Mouse (Mus musculus): ENCODE results near the gene Vasn. TPM values are rescaled to one million over a fixed set of nuclear protein-coding genes. Genes with fewer than 3 reads are reported as not detected.

Vasn gene
- total RNA-seq (2022), result 1 to 10 TPM; 2.5 to 4.3 (median 3.9) TPM

DNA sequence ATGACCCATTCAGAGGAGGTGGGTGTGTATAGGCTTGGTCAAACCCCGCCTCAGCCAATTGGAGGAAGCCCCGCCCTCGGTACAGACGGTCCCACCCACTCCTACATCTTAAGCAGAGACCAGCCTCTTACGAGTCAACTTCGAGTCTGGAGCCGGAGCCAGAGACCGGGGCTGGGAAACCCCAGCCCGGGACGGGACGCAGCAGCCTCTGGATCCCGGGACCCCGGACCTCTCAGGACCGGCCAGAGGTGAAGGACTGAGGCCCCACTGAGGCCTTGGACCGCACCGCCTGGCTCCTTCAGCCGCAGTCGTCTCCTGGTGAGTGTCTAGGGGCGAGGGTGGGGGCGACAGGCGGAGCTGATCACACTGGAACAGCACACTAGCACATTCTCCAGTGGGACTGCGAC, at the start of gene Vasn, which contains the start of gene Dnaja3:
TSS of gene Vasn (plus strand) at position 111 of the 407 bp plus-strand sequence.
TSS of gene Dnaja3 (plus strand) at position 159 of the 407 bp plus-strand sequence.
- peak; percentile 85 to 87 for DNase-seq (ENCODE audit: low spot score in 2 of 2)

- DNase-seq (ENCODE audit: low spot score in 2 of 2), result no peak
These were observed 49.5 kb upstream of the Vasn start for GRCm38 (mm10) chr16:4590236-4590635.

DNA sequence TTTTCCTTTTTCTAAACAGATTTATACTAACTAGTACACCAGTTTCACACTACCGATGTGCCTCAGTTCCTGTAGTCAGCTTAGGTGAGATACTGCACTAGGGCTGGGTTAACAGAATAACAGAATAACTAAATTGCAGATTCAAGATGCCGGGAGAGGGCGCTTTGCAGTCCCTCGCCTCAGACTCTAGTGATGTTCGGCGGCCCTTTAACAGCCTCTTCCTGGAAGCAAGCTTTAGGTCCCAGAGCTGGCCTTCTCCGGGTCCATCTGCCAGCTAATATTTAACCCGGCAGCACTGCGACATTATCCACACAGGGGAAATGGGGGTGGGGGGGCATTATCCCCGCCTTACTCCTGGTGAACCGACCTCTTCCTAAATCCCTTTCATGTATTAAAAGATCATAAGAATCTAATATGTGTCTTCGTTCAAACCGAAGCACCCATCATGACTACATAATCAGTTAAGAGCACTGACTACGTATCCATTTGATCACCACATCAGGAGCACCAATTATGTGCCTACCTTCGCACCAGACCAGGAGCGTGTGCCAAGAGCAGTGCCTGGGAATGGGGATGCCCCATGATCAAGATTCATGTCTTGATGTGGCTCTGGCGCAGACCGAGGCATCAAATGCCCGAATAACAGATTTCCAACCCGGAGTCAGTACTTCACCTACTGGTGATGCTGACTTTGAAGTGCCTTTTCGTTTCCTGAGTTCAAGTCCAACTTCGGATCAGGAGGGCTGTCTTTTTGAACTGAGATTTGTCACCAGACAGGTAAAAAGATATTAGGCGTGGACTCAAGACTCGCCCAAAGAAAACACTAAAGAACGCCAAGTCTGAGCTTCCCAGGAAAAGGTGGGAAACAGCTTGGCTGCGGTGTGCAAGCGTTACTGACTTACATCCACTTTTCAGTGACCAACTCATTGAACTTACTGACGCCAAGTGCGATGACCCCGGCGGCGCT, 46.5 kb upstream of the Vasn start:
- DNase-seq (ENCODE audit: low spot score in 2 of 2), result no peak

DNA sequence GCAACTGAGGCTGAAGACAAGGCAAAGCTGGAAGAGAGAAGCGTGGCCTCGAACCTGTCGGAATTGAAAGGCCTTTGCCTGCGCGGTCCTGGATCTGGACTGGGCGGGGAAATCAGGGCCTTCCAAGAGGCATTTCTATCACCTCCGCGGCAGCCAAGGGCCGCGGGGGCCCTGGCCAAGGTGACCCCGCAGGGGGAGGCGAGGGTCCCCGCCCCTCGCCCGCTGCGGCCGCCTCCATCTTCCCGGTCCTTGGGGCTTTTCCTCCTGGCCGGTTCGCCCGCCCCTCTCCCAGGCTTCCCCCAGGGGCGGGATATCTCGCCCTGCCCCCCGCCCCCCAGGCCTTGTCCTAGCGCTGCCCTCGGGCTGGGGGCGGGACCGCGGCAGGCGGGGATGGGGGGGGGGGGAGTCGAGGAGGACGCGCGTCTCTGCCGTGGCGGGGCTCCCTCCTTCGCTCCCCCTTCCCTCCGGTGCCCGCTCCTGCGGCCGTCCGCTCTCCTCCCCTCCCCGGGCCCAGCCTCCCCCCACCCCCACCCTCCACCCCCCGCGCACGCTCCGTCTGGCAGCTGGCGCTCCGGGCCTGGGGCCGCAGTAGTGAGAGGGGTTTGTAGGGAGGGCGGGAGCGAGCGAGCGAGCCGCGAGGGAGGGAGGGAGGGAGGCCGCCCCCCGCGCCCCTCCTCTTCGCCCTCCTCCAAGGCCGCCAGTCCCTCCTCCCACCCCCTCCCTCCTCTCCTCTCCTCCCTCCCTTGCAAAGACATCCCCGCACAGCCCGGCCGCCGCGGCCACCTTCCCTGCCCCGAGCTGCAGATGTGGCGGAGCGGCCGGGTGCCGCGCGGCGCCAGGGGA, 45.5 kb upstream of the Vasn start, which contains the start of gene Glis2:
TSS of gene Glis2 (plus strand) at position 743 of the 843 bp plus-strand sequence.
- DNase-seq (ENCODE audit: low spot score in 2 of 2), result peak in 1 of 2 experiments; percentile 51

DNA sequence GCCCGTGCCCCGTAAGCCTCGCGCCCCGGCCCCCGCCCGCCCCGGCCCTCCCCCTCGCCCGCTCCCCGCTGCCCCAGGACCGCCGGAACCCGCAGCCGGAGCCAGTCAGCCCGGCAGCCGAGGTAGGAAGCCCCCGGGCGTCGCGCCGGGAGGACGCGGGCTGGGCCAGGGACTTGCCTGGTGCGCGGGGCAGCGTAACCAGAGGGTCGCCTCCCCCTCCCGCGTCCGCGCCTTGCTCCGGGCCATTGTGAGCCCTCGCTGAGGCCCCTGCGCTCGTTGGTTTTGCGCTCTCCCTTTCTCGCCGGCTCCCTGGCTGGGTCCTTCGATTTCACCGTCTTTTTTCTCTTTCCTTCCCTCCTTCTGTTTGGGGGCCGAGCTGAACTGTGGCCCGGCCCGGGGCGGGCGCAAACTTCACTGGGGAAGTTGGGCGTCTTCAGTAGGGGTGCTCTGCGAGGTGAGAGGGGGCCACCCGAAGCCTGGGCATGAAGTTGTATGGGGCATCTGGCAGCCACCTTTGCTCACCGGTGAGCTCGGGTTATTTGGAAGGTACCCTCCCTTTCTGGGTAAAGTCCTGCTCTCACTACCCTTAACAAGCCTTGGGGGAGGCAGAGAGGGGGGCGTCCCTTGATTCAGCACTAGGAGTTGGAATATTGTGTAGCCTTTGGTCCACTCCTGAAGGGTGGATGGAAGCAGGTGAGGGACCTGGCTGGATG, 44.8 kb upstream of the Vasn start:
- no peak for DNase-seq (ENCODE audit: low spot score in 2 of 2)

DNA sequence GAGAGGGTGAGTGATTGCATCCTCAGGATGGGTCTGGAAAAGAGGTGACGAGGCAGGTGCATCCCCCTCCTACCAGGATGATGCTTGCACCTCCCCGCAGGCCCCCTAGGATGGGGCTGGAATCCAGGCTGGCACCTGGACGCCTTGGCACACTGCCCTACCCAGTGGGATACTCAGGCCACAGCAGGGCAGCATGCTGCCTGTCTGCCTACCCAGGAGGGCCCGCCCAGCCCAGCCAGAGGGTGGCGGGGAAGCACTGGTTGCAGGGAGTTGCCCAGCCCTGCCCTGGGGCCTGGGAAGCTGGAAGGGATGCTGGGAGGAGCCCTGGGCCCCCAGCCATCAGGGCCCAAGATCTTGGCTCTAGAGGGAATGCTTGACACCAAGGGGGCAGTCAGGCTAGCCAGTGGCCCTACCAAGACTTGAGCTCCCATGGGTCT, 44.2 kb upstream of the Vasn start:
- peak in 1 of 2 experiments; percentile 42 for DNase-seq (ENCODE audit: low spot score in 2 of 2)

DNA sequence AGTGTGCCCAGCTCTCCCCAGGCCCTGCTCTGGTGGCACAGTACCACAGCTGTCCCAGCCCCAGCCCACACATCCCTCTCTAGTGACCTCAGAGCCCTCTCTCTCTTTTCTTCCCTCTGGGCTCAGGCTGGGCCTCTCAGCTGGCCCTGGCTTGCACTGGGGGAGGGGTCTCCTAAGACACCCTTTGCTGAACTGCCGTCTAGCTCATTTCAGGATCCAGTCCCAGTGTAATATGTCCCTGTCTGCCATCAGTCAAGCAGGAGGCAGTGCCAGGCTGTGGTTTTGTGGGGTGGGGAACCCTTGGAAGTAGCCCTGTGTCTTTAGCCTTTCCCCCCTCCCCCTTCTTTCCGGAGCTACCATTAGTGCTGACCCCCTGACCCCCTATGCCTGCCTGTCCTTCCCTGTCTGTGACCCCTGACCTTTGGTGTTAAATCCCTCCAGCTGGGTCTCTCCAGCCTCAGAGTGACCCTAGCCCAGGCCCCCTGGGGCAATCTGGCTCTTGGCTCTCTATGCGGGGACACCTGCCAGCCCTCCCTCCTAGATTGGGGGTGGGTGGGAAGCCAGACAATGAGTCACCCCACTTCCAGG, 43.5 kb upstream of the Vasn start:
- no peak for DNase-seq (ENCODE audit: low spot score in 2 of 2)

DNA sequence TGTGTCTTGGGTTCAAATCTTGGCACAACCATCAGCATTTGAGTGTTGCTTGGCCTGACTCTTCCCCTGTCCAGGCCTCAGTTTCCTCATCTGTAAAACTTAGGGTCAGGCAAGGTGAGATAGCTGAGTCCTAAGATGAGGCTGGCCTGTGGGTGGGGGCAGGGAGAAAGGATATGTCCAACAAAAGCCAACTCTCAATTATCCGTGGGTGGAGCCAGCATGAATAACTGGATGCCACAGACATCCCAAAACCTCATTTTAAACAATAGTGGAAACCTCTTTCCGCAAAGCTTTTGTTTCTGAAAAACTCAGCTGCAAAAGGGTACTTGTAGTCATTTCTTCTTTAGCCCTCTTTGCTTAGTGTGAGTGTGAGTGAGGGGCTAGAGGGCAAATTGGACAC, 42.9 kb upstream of the Vasn start:
- DNase-seq (ENCODE audit: low spot score in 2 of 2), result no peak

DNA sequence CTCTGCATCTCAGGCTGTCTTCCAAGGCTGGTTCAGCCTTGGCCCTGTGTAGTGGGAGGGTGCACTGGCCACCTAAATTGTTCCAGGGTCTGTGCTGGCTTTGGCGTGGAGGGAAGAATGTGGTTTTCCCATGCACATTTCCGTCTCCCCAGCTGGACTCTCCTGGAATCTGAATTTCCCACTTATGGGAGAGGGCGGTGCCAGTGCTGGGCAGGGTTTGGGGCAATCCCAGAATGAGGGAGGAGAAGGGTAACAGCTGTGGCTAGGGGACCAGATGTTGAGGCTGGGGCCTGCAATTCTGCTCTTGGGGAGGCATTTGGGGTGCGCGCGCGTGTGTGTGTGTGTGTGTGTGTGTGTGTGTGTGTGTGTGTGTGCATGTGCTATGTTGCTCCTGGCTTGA, 42.4 kb upstream of the Vasn start:
- no peak for DNase-seq (ENCODE audit: low spot score in 2 of 2)

GRCm38 (mm10) chr16:4598041-4598440, 41.7 kb upstream of the Vasn start:
- no peak for DNase-seq (ENCODE audit: low spot score in 2 of 2)

- no peak for DNase-seq (ENCODE audit: low spot score in 2 of 2)
These were observed 40.7 kb upstream of the Vasn start for GRCm38 (mm10) chr16:4598891-4599543.

DNA sequence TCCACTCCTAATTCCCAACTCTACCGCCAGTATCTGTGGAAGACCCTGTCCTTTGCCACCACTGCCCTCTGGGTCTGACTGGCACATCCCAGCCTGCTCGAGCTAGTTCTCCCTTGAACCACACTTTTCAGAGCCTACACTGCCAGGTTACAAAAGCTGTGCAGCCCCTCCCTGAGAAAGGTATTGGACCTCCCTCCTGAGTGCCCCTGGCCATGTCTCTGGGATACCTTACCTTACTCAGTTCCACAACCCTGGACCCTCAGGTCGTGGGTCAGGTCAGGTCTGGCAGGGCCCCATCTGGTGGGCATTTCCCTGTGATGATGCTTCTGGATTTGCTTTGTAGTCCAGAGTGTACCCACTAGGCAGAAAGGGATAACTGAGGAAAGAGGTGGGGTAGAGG, 40.1 kb upstream of the Vasn start:
- no peak for DNase-seq (ENCODE audit: low spot score in 2 of 2)

DNA sequence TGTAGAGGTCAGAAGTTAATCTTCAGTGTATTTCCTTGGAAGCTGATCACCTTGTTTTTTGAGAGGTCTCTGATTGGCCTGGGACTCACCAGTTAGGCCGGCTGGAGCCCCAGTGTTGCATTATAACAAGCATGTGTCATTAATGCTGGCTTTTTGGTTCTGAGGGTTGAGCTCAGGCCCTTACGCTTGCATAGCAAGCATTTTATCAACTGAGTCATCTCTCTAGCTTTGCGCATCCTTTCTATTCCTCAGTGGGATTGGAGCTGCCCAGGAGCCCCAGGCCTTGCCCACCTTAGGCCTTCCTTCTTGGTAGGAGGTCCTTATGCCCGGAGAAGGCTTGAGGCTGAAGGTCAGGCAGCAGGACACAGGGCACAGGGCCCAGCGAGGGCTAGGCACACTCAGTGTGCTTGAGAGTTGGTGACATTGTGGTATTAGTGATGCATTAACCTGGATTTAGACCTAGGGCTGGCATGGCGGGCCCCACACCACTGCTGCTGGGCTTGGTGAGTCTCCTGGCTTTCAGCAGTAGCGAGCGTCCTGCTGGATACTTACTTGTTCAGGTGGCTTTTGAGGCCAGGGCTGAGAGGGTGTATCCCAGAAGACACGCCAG, 38.9 kb upstream of the Vasn start:
- DNase-seq (ENCODE audit: low spot score in 2 of 2), result no peak

DNA sequence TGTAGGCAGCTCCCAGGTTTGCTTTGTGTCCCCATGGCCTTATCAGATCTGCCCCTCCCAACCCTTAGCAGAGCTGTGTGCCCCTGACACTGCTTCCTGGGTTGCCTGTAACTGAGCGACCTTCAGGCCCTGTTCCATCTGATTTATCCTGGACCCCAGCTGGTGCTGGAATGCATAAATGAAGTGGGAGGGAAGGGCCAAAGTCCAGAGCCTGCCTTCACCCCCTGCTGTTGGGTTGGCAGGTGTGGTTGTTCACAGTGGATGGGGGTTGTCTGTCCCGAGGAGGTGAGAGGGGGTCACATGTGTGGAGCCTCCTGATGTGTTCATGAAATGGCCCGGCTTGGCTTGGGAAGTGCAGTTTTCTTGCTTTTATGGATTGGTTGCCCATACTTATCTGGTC, 37.6 kb upstream of the Vasn start:
- DNase-seq (ENCODE audit: low spot score in 2 of 2), result no peak

DNA sequence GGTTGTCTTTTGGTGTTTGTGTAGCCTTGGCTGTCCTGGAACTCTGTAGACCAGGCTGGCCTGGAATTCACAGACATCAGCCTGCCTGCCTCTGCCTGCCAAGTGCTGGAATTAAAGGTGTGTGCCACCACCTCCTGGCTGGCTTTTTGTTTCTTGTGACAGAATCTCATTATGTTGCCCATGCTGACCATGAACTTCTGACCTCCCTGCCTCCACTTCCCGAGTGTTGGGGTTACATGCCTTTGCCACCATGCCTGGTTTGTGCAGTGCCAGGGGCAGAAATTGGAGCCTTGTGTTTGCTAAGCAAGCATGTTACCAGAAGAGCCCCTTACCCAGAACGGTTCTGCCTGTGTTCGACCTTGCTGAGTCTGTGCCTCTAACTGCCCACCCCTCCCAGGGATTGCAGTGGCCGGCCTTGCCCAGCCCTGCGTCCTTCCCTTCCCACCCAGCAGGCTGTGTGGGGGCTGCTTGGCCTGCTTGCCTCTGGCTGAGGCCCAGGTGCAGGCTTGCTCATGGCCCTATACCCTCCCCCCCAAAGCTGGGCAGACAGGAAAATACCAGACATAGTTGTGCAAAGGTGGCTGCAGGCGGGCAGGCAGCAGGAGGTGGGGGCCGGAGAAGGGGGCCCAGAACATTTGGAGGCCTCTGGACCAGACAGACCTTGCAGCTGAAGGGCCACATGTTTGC, 36.8 kb upstream of the Vasn start:
- DNase-seq (ENCODE audit: low spot score in 2 of 2), result no peak

DNA sequence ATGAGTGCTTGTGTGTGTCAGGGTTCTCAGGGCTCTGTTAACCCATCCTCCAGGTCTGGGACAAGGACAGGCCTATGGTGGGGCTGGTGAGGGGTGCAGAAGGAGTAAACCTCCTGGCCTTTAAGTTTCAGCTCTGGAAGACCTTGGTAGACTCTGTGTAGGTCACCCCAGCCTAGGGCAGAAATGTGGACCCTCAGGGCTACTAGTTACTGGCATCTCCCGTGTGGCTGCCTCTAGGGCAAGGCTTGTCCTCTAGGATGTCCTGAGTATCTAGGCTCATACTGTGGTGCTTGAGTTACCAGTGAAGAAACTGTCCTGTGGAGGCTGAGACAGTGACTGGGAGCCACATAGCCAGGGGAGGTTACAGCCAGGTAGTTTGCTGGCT, 36.3 kb upstream of the Vasn start:
- DNase-seq (ENCODE audit: low spot score in 2 of 2), result peak in 1 of 2 experiments; percentile 2

- peak in 1 of 2 experiments; percentile 20 for DNase-seq (ENCODE audit: low spot score in 2 of 2)
These were observed 35.4 kb upstream of the Vasn start for GRCm38 (mm10) chr16:4604293-4604837.

- DNase-seq (ENCODE audit: low spot score in 2 of 2), result peak in 1 of 2 experiments; percentile 2
These were observed 34.1 kb upstream of the Vasn start for GRCm38 (mm10) chr16:4605514-4606131.

Measured in gastrocnemius, adult 8-10 months (tissue).